Mouse (Mus musculus) liver, embryonic 14.5 days (tissue): ENCODE results near the gene Stac2.

Experiments used
- CTCF ChIP-seq: IDR thresholded peaks from 2 replicates; pipeline ENCODE4 v1.5.1; 2016; ENCODE audit warnings: antibody characterized with exemption, low read depth, control low read depth
- EP300 ChIP-seq: IDR thresholded peaks from 2 replicates; pipeline ENCODE4 v1.6.1; 2016; ENCODE audit warnings: antibody characterized with exemption, low read depth

DNA sequence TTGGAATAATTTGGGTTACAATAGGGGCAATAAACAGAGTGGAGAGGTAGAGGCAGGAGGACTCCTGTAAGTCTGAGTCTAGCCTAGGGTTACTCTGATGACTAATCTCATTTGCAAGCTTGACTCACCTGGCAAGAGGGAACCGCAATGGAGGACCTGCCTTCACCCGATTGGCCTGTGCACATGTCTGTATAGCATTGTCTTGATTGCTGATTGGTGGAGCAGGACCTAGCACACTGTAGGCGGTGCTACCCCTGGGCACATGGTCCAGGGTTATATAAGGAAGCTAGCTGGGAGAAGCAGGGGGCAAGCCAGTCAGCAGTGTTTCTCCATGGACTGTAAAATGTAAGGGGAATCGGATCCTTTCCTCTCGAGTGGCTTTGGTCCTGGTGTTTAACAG lies 4.7 kb upstream of the Stac2 start:
- TF ChIP-seq CTCF (no peak), EP300 (no peak)
